Mouse (Mus musculus) mouse embryonic stem cell (cell line): ENCODE results near the gene Tnnt1.

ENCODE experiments used
- in situ Hi-C, 2 experiments: fragments of 300-500 bp; cut with MboI; formaldehyde crosslinking; loops; 1 replicate in 1 of 2; 3 replicates in 1 of 2; pipeline ENCODE4 v1.14.3; 2019 to 2020; ENCODE audit warnings: low sequenced_read_pairs in 2 of 2, low pct_unique_long_range_greater_than_20kb in 1 of 2, mixed read lengths in 1 of 2; ENCODE audit not compliant: unreplicated experiment in 1 of 2

Tnnt1 gene

GRCm38 (mm10) chr7:4470275-4471178 lies 45.7 kb downstream of the Tnnt1 start:
- in situ Hi-C loops, result no loop called here

GRCm38 (mm10) chr7:4467801-4468200 lies 48.4 kb downstream of the Tnnt1 start:
- in situ Hi-C loops, result no loop called here

- in situ Hi-C loops, result no loop called here
Observed at GRCm38 (mm10) chr7:4464194-4464824, 51.9 kb downstream of the Tnnt1 start.

GRCm38 (mm10) chr7:4460576-4461434 lies 55.4 kb downstream of the Tnnt1 start, which contains the start of gene Eps8l1:
Eps8l1 (plus strand) TSS chr7:4460674.
- in situ Hi-C loops, result no loop called here
